Mouse (Mus musculus) CH12F3 (cell line): ENCODE results near the gene C1ql4.

Experiments used
- in situ Hi-C: fragments of 300-500 bp; cut with MboI; formaldehyde crosslinking; loops from 2 replicates; pipeline ENCODE4 v1.14.3; 2020; ENCODE audit warnings: low sequenced_read_pairs

The C1ql4 gene

GRCm38 (mm10) chr15:99099139-99099556 is 11.5 kb upstream of the C1ql4 start:
- in situ Hi-C loops = no loop called here

- in situ Hi-C loops = no loop called here
These were observed 10.9 kb upstream of the C1ql4 start for GRCm38 (mm10) chr15:99098493-99098861.

GRCm38 (mm10) chr15:99097840-99098492 is 10.3 kb upstream of the C1ql4 start:
- in situ Hi-C loops = no loop called here

- in situ Hi-C loops = no loop called here
These were observed 9.3 kb upstream of the C1ql4 start for GRCm38 (mm10) chr15:99096831-99097500.

- in situ Hi-C loops = no loop called here
These were observed 8.6 kb upstream of the C1ql4 start for GRCm38 (mm10) chr15:99096061-99096793.

- in situ Hi-C loops = no loop called here
These were observed 7.7 kb upstream of the C1ql4 start for GRCm38 (mm10) chr15:99095356-99095755.

- in situ Hi-C loops = no loop called here
These were observed 7.1 kb upstream of the C1ql4 start for GRCm38 (mm10) chr15:99094631-99095270.

- in situ Hi-C loops = no loop called here
These were observed 6.0 kb upstream of the C1ql4 start for GRCm38 (mm10) chr15:99093291-99094258.

- in situ Hi-C loops = no loop called here
These were observed 5.3 kb upstream of the C1ql4 start, which contains the start of gene Dnajc22 for GRCm38 (mm10) chr15:99092870-99093269. Gene Dnajc22 (plus strand): TSS chr15:99093170.

- in situ Hi-C loops = no loop called here
These were observed 1.5 kb upstream of the C1ql4 start for GRCm38 (mm10) chr15:99089069-99089468.

GRCm38 (mm10) chr15:99088292-99088691 is 675 bp upstream of the C1ql4 start:
- in situ Hi-C loops = no loop called here

GRCm38 (mm10) chr15:99085997-99086396 is 1.6 kb downstream of the C1ql4 start:
- in situ Hi-C loops = no loop called here

- in situ Hi-C loops = no loop called here
These were observed 3.0 kb downstream of the C1ql4 start for GRCm38 (mm10) chr15:99084618-99085017.

- in situ Hi-C loops = no loop called here
These were observed 3.6 kb downstream of the C1ql4 start for GRCm38 (mm10) chr15:99083867-99084557.

GRCm38 (mm10) chr15:99083258-99083657 is 4.4 kb downstream of the C1ql4 start:
- in situ Hi-C loops = no loop called here

GRCm38 (mm10) chr15:99082840-99083239 is 4.8 kb downstream of the C1ql4 start:
- in situ Hi-C loops = no loop called here

- in situ Hi-C loops = no loop called here
These were observed 5.3 kb downstream of the C1ql4 start for GRCm38 (mm10) chr15:99082322-99082721.

- in situ Hi-C loops = no loop called here
These were observed 7.8 kb downstream of the C1ql4 start for GRCm38 (mm10) chr15:99079804-99080203.

GRCm38 (mm10) chr15:99078181-99078910 is 9.3 kb downstream of the C1ql4 start:
- in situ Hi-C loops = no loop called here
